Mouse (Mus musculus) embryonic facial prominence, embryonic 10.5 days (tissue): Measurements from ENCODE around the gene Samd13. TPM values are rescaled to one million over a fixed set of nuclear protein-coding genes. Genes with fewer than 3 reads are reported as not detected.

Source experiments
- DNase-seq: peaks from one replicate; pipeline ENCODE4 v3.0.0-alpha.2; 2017; ENCODE audit warnings: low spot score
- H3K27ac ChIP-seq: fragments of 300-500 bp; sonication (generic); replicated peaks from 2 replicates; pipeline ENCODE4 v1.5.1; 2016; ENCODE audit warnings: mild to moderate bottlenecking
- H3K27me3 ChIP-seq: fragments of 300-500 bp; sonication (generic); replicated peaks from 2 replicates; pipeline ENCODE4 v1.6.1; 2016; ENCODE audit warnings: low read depth, mild to moderate bottlenecking; ENCODE audit not compliant: poor library complexity, severe bottlenecking
- H3K36me3 ChIP-seq: fragments of 300-500 bp; sonication (generic); replicated peaks from 2 replicates; pipeline ENCODE4 v1.6.1; 2016; ENCODE audit warnings: mild to moderate bottlenecking, moderate library complexity
- H3K4me1 ChIP-seq: fragments of 300-500 bp; sonication (generic); 2 replicates; pipeline ENCODE4 v1.6.1; 2016
- H3K4me3 ChIP-seq: fragments of 300-500 bp; sonication (generic); 2 replicates; pipeline ENCODE4 v1.5.1; 2016; ENCODE audit warnings: mild to moderate bottlenecking, moderate library complexity
- H3K9me3 ChIP-seq: fragments of 300-500 bp; sonication (generic); 2 replicates; pipeline ENCODE4 v1.6.1; 2016; ENCODE audit warnings: mild to moderate bottlenecking
- WGBS: fragments of 180-500 bp; shearing (Covaris S2); methylation state at CpG from one replicate; pipeline ENCODE4 v1.1.7; 2016; 5-methylcytosine and 5-hydroxymethylcytosine counted together
- polyA plus RNA-seq: library from polyadenylated mRNA; unstranded; fragments of >200 nt; fragmentation: Nextera tagmentation; extraction: Ambion mirVana; gene quantifications from 2 replicates; pipeline ENCODE4 v1.2.1, GENCODE M21; 2016

Samd13 gene
- polyA plus RNA-seq, 1 experiment from 2014 or later = 0.92 TPM

GRCm38 (mm10) chr3:146625766-146626165, 59.6 kb downstream of the Samd13 start:
- Histone ChIP-seq H3K36me3 (no peaks in the 10 kb centered on the region), H3K4me1 (peaks cover 9% of the 10 kb centered on the region; the same call in 1 of the 2 replicates), H3K9me3 (no peaks in the 10 kb centered on the region), H3K4me3 (no peak overlapping the region), H3K27me3 (no peaks in the 10 kb centered on the region), H3K27ac (no peak overlapping the region)
- WGBS = 92% methylated on average over 4 of the region's 4 CpGs
- DNase-seq = no peak

- Histone ChIP-seq H3K27me3 (no peaks in the 10 kb centered on the region), H3K36me3 (no peaks in the 10 kb centered on the region), H3K27ac (no peak overlapping the region), H3K4me3 (no peak overlapping the region), H3K9me3 (no peaks in the 10 kb centered on the region), H3K4me1 (no peaks in the 10 kb centered on the region)
- 84% methylated on average over 11 of the region's 11 CpGs for WGBS
- no peak for DNase-seq
Observed at GRCm38 (mm10) chr3:146621966-146622365, 63.4 kb downstream of the Samd13 start.

- H3K4me3 ChIP-seq = no peak overlapping the region
- 89% methylated on average over 14 of the region's 14 CpGs for WGBS
- H3K4me1 ChIP-seq = no peaks in the 10 kb centered on the region
- H3K27ac ChIP-seq = no peak overlapping the region
- no peak for DNase-seq
- no peaks in the 10 kb centered on the region for H3K36me3 ChIP-seq
- H3K27me3 ChIP-seq = no peaks in the 10 kb centered on the region
- no peaks in the 10 kb centered on the region for H3K9me3 ChIP-seq
Observed at GRCm38 (mm10) chr3:146620555-146621249, 64.7 kb downstream of the Samd13 start.

GRCm38 (mm10) chr3:146620101-146620500, 65.3 kb downstream of the Samd13 start:
- H3K27ac ChIP-seq = no peak overlapping the region
- no peaks in the 10 kb centered on the region for H3K27me3 ChIP-seq
- WGBS = 88% methylated on average over 10 of the region's 10 CpGs
- no peak overlapping the region for H3K4me3 ChIP-seq
- no peak for DNase-seq
- no peaks in the 10 kb centered on the region for H3K36me3 ChIP-seq
- no peaks in the 10 kb centered on the region for H3K9me3 ChIP-seq
- no peaks in the 10 kb centered on the region for H3K4me1 ChIP-seq

- no peak overlapping the region for H3K27ac ChIP-seq
- DNase-seq = no peak
- no peaks in the 10 kb centered on the region for H3K9me3 ChIP-seq
- H3K4me3 ChIP-seq = no peak overlapping the region
- H3K4me1 ChIP-seq = no peaks in the 10 kb centered on the region
- 83% methylated on average over 4 of the region's 4 CpGs for WGBS
- H3K27me3 ChIP-seq = no peaks in the 10 kb centered on the region
- no peaks in the 10 kb centered on the region for H3K36me3 ChIP-seq
Observed at GRCm38 (mm10) chr3:146618357-146618756, 67.0 kb downstream of the Samd13 start.

GRCm38 (mm10) chr3:146617946-146618345, 67.4 kb downstream of the Samd13 start:
- Histone ChIP-seq H3K4me1 (no peaks in the 10 kb centered on the region), H3K27me3 (no peaks in the 10 kb centered on the region), H3K27ac (no peak overlapping the region), H3K9me3 (no peaks in the 10 kb centered on the region), H3K36me3 (no peaks in the 10 kb centered on the region), H3K4me3 (no peak overlapping the region)
- no peak for DNase-seq

DNA sequence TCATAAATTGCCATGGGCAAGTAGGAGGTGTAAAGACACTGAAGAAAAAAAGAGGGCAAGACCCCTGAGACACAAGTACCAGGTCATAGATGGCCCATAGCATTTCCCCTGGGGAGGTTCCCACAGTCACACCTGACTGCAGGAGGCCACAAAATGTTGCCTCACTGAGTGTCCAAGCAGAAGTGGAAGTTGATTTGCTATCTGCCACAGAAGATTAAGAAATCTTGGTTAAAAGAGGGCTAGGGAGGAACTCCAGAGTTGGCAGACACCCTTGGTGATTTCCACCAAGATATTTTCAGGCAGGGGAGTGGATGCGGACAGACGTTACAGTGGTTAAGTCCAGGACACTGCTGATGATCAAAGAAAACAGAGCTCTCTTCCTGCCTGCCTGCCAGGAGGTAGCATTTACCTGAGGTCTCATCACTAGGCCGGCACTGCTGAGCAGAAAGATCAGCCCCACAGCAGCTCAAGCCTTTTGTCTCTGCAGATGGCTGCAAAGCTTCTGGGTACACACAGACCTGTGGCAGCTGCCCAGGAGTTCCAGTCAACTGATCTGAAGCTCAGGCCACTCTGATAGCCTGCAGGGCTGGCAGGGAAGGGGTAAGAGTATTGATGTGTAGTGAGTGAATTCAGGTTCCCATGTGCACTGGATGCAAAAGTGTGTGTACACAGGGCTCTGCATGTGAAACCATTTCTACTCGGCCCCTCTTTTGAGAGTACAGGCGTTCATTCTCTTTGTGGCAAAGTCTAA, 68.7 kb downstream of the Samd13 start:
- H3K36me3 ChIP-seq = no peaks in the 10 kb centered on the region
- 80% methylated on average over 5 of the region's 5 CpGs for WGBS

DNA sequence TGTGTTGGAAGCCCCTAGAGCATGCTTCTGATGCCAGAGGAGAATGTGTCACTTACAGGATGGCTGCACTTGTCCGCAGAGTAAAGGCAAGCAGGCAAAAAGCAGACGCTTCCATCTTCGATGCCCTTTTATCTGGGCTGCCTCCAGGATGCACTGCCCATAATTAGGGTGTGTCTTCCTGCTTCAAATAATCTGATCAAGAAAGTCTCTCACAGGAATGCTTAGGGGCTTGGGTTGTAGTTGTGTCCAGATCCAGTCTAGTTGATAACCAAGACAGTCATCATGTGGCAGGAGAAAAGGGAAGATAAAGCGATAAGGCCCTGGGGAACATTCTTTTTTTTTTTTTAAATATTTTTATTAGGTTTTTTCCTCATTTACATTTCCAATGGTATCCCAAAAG, 69.9 kb downstream of the Samd13 start, which contains the start of gene Dnase2b:
TSS of gene Dnase2b (minus strand) at position 101 of the 400 bp plus-strand sequence.
- Histone ChIP-seq H3K4me1 (no peaks in the 10 kb centered on the region), H3K4me3 (no peak within 1 kb of the TSS), H3K27ac (no peak within 1 kb of the TSS), H3K27me3 (no peaks in the 10 kb centered on the region), H3K36me3 (no peaks in the 10 kb centered on the region), H3K9me3 (no peaks in the 10 kb centered on the region)
- DNase-seq = no peak
- 89% methylated on average over 4 of the region's 4 CpGs for WGBS

More for the DNA sequence above, 68.7 kb downstream of the Samd13 start:
- no peaks in the 10 kb centered on the region for H3K9me3 ChIP-seq
- H3K27ac ChIP-seq = no peak overlapping the region
- H3K4me1 ChIP-seq = no peaks in the 10 kb centered on the region
- DNase-seq = no peak
- H3K4me3 ChIP-seq = no peak overlapping the region
- no peaks in the 10 kb centered on the region for H3K27me3 ChIP-seq

- H3K9me3 ChIP-seq = no peaks in the 10 kb centered on the region
- H3K4me1 ChIP-seq = no peaks in the 10 kb centered on the region
- WGBS = 85% methylated on average over 4 of the region's 4 CpGs
- no peak for DNase-seq
- no peaks in the 10 kb centered on the region for H3K36me3 ChIP-seq
- no peak overlapping the region for H3K27ac ChIP-seq
- no peaks in the 10 kb centered on the region for H3K27me3 ChIP-seq
- H3K4me3 ChIP-seq = no peak overlapping the region
Observed at GRCm38 (mm10) chr3:146611821-146612220, 73.6 kb downstream of the Samd13 start.

DNA sequence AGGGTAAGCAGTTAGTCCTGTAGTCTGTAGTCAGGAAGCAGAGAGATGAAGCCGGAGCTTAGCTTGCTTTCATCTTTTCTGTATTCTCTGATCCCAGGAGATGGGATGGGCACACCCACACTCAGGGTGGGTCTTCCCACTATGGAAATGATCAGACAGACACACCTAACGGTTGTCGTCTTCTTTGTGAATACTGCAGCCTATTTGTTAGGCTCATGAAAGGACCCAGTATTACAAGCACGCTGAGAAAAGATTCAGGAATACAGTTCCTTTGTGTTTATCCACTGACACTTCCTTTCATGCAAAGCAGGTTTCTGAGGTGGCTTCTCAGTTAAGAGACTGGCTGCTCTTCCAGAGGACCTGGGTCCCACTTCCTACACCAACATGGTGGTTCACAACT, 74.1 kb downstream of the Samd13 start:
- Histone ChIP-seq H3K27ac (no peak overlapping the region), H3K4me1 (no peaks in the 10 kb centered on the region), H3K4me3 (no peak overlapping the region), H3K27me3 (no peaks in the 10 kb centered on the region), H3K36me3 (no peaks in the 10 kb centered on the region), H3K9me3 (no peaks in the 10 kb centered on the region)
- WGBS = 82% methylated on average over 4 of the region's 4 CpGs
- DNase-seq = no peak

GRCm38 (mm10) chr3:146610322-146610721, 75.1 kb downstream of the Samd13 start:
- Histone ChIP-seq H3K4me1 (no peaks in the 10 kb centered on the region), H3K27me3 (no peaks in the 10 kb centered on the region), H3K9me3 (no peaks in the 10 kb centered on the region), H3K27ac (no peak overlapping the region), H3K36me3 (no peaks in the 10 kb centered on the region), H3K4me3 (no peak overlapping the region)
- DNase-seq = no peak
- 87% methylated on average over 10 of the region's 10 CpGs for WGBS

GRCm38 (mm10) chr3:146607368-146607767, 78.0 kb downstream of the Samd13 start:
- DNase-seq = no peak
- Histone ChIP-seq H3K4me3 (no peak overlapping the region), H3K9me3 (no peaks in the 10 kb centered on the region), H3K4me1 (no peaks in the 10 kb centered on the region), H3K36me3 (no peaks in the 10 kb centered on the region), H3K27ac (no peak overlapping the region), H3K27me3 (no peaks in the 10 kb centered on the region)
- WGBS = 63% methylated on average over 1 of the region's 1 CpGs

GRCm38 (mm10) chr3:146604647-146605046, 80.7 kb downstream of the Samd13 start:
- 88% methylated on average over 9 of the region's 9 CpGs for WGBS
- DNase-seq = no peak
- no peaks in the 10 kb centered on the region for H3K27me3 ChIP-seq
- H3K9me3 ChIP-seq = no peaks in the 10 kb centered on the region
- H3K36me3 ChIP-seq = no peaks in the 10 kb centered on the region
- H3K4me3 ChIP-seq = no peak overlapping the region
- no peak overlapping the region for H3K27ac ChIP-seq
- no peaks in the 10 kb centered on the region for H3K4me1 ChIP-seq
